Mouse (Mus musculus): ENCODE measurements at regions not wholly inside any gene's neighbourhood (a gene's known extent, or its start where the extent isn't known, plus 50 kb on each side); places are given as distances from the start of the nearest gene placed in this dataset.

DNA sequence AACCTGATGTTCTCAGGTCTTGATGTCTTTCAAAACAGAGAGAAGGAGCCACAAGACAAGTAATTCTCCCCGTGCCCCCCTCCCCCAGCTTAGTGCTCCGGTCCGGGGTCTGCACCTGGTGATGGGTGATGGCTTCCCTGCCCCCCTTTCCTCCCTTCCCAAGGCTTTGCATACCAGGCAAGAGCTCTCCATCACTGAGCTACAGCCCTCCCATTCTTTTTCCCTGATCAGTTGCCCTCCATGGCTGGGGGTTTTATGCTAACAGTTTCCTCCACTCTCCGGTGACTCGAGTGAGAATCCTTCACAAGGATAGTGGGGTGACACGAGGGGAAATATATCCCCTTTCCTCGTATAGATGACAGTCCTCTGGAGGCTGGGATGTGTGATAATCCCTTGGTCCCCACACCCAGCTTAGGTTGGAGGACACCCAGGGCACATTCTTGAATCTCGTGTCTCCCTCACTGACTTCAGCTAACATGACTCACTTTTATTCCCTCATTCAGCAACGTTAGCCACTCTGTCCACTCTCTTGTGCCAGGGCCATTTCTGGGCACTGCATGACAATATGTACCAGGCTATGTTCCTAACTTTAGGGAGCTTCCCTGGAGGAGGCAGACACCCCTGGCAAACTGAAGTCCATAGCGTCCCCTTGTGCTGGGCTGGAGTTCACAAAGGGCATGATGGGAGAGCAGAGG is 61.9 kb upstream of the Ampd3 start:
- Histone ChIP-seq H3K4me1 (no peaks in the 10 kb centered on the region), H3K36me3 (no peaks in the 10 kb centered on the region), H3K9me3 (no peaks in the 10 kb centered on the region), H3K27me3 (ENCODE audit: insufficient read depth, poor library complexity, severe bottlenecking) (peaks cover 3% of the 10 kb centered on the region; the same call in 1 of the 2 replicates), H3K27ac (no peak overlapping the region), H3K4me3 (no peak overlapping the region)
- DNase-seq (ENCODE audit: low spot score): no peak
- 79% methylated on average over 10 of the region's 10 CpGs for WGBS

DNA sequence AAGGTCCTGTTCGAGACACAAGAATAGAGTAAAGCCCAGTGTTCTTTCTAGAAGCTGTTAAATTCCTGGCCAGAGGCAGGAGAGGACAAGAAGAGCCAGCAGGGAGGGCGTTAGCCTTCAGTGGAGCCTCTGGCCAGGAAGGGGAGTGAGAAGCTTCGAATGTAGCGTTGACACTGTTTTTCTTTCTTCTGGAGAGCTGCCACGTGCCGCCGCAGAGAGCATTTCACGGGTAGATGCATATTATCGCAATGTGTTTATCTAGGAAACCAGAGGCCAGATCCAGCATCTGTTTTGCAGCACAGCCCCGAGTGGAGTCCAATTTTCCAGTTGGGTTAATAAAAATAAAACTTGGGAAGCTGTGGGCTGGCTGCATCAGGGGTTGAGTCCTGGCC is 61.3 kb upstream of the Ampd3 start:
- Histone ChIP-seq H3K9me3 (no peaks in the 10 kb centered on the region), H3K4me3 (no peak overlapping the region), H3K27me3 (ENCODE audit: insufficient read depth, poor library complexity, severe bottlenecking) (peaks cover 3% of the 10 kb centered on the region; the same call in 1 of the 2 replicates), H3K36me3 (no peaks in the 10 kb centered on the region), H3K4me1 (no peaks in the 10 kb centered on the region), H3K27ac (no peak overlapping the region)
- 68% methylated on average over 10 of the region's 10 CpGs for WGBS
- no peak for DNase-seq (ENCODE audit: low spot score)

DNA sequence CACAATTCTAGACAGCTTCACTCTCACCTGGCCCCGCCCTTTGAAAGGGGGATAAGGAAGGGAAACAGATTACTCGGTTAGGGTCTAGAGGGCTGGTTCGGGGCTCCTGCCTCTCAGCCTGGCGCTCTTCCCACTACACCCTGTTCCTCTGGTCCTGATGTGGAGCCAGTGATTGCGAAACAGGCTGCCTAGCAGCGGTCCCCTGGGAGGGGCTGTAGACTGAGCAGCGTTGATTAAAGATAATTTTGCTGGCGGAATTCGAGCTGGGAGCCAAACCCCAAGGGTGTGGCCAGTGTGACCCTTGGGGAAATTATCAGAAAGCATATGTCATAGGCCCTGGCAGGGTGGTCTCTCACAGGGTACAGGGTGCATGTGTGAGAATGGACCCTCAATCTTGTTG is 59.9 kb upstream of the Ampd3 start:
- H3K36me3 ChIP-seq: no peaks in the 10 kb centered on the region
- H3K27ac ChIP-seq: no peak overlapping the region
- no peaks in the 10 kb centered on the region for H3K4me1 ChIP-seq
- no peaks in the 10 kb centered on the region for H3K9me3 ChIP-seq
- H3K27me3 ChIP-seq (ENCODE audit: insufficient read depth, poor library complexity, severe bottlenecking): peaks cover 3% of the 10 kb centered on the region; the same call in 1 of the 2 replicates
- WGBS: 73% methylated on average over 9 of the region's 9 CpGs
- H3K4me3 ChIP-seq: no peak overlapping the region
- no peak for DNase-seq (ENCODE audit: low spot score)

- Histone ChIP-seq H3K36me3 (no peaks in the 10 kb centered on the region), H3K4me3 (no peak overlapping the region), H3K9me3 (no peaks in the 10 kb centered on the region), H3K27me3 (ENCODE audit: insufficient read depth, poor library complexity, severe bottlenecking) (peaks cover 3% of the 10 kb centered on the region; the same call in 1 of the 2 replicates), H3K4me1 (no peaks in the 10 kb centered on the region), H3K27ac (no peak overlapping the region)
- no peak for DNase-seq (ENCODE audit: low spot score)
- WGBS: 87% methylated on average over 3 of the region's 3 CpGs
These were observed 59.2 kb upstream of the Ampd3 start for GRCm38 (mm10) chr7:110708781-110709180.

DNA sequence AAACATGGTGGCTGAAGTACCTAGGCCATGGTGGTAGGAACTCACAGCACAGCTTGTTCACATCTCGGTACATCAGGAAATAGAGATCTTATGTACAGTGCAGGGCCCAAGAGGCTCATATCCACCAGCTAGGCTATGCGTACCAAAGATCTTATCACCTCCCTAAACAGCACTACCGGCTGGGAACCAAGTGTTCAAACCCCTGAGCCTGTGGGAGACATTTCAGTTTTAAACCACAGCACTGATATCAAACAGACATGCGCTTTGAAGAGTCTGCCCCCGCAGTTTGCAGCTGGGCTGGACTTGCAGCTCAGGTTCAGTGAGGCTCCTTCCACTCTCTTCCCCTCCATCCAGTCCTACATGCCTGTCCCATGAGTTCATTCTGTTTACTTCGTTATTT is 58.4 kb upstream of the Ampd3 start:
- 75% methylated on average over 6 of the region's 6 CpGs for WGBS
- DNase-seq (ENCODE audit: low spot score): no peak
- no peak overlapping the region for H3K4me3 ChIP-seq
- peaks cover 3% of the 10 kb centered on the region; the same call in 1 of the 2 replicates for H3K27me3 ChIP-seq (ENCODE audit: insufficient read depth, poor library complexity, severe bottlenecking)
- H3K9me3 ChIP-seq: no peaks in the 10 kb centered on the region
- no peaks in the 10 kb centered on the region for H3K36me3 ChIP-seq
- no peak overlapping the region for H3K27ac ChIP-seq
- no peaks in the 10 kb centered on the region for H3K4me1 ChIP-seq

GRCm38 (mm10) chr7:110710256-110710962 is 57.6 kb upstream of the Ampd3 start:
- no peak for DNase-seq (ENCODE audit: low spot score)
- H3K4me1 ChIP-seq: no peaks in the 10 kb centered on the region
- H3K36me3 ChIP-seq: no peaks in the 10 kb centered on the region
- peaks cover 3% of the 10 kb centered on the region; the same call in 1 of the 2 replicates for H3K27me3 ChIP-seq (ENCODE audit: insufficient read depth, poor library complexity, severe bottlenecking)
- H3K9me3 ChIP-seq: no peaks in the 10 kb centered on the region
- no peak overlapping the region for H3K4me3 ChIP-seq
- WGBS: 81% methylated on average over 9 of the region's 9 CpGs
- no peak overlapping the region for H3K27ac ChIP-seq

DNA sequence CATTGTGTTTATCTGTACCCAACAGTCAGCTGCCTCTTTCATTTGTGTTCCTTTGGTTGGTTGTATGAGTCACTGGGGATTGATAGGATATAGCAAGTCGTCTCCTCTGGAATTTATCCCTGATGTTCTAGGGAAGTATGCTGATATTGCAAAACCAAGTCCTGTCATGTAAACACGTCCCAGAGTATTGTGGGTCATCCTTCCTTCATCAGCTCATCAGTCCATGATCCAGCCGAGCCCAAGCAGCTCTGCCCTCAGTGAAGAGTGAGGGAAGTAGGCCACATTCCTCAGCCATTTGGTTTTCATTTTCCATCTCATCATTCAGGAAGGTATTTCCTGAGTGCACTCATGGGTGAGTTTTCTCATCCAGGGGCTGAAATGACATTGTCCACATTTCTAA is 54.3 kb upstream of the Ampd3 start:
- no peak overlapping the region for H3K4me3 ChIP-seq
- H3K27me3 ChIP-seq (ENCODE audit: insufficient read depth, poor library complexity, severe bottlenecking): no peaks in the 10 kb centered on the region
- 59% methylated on average over 3 of the region's 3 CpGs for WGBS
- H3K27ac ChIP-seq: no peak overlapping the region
- no peaks in the 10 kb centered on the region for H3K9me3 ChIP-seq
- H3K4me1 ChIP-seq: peaks cover 5% of the 10 kb centered on the region; the same call in 1 of the 2 replicates
- no peaks in the 10 kb centered on the region for H3K36me3 ChIP-seq
- DNase-seq (ENCODE audit: low spot score): no peak

DNA sequence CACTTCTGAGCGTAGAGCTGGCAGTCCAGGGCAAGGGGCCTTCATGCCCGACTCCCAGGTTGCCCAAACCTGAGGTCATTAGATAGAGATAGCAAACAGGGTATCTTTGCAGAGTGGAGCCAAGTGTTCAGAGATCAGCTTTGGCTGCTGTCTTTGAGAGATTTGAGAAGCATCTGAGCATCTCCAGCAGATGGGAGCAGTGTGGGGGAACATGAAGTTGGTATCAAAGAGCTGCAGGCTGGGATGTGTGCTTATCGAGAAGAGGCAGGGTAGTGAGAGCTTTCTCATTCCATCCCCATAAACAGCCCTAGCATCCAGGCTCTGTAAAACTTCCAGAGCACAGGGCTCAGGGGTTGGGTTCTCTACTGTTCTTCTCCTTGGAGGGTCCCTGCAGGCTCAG is 52.9 kb upstream of the Ampd3 start:
- Histone ChIP-seq H3K27me3 (ENCODE audit: insufficient read depth, poor library complexity, severe bottlenecking) (no peaks in the 10 kb centered on the region), H3K27ac (no peak overlapping the region), H3K36me3 (no peaks in the 10 kb centered on the region), H3K9me3 (no peaks in the 10 kb centered on the region), H3K4me3 (no peak overlapping the region), H3K4me1 (peaks cover 6% of the 10 kb centered on the region; the same call in 1 of the 2 replicates)
- DNase-seq (ENCODE audit: low spot score): no peak
- 82% methylated on average over 3 of the region's 3 CpGs for WGBS

DNA sequence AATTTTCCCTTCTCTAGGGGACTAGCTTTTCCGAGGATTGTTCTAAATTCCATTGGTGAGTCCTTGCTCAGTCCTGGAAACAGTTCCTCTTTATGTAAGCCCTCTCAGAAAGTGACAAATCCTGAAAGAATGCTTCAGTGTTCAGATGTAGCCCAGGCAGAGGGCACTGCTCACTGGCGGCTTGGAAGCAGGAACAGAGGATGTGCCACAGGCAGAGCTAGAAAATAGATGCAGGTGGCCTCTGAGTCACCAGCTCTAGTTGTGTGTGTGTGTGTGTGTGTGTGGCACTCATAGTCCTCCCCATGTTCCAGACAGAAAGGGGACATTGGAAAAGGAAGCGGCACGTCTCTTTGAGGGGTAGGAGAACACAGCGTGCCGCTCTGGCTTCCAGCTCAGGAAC is 52.5 kb upstream of the Ampd3 start:
- Histone ChIP-seq H3K4me1 (peaks cover 6% of the 10 kb centered on the region; the same call in 1 of the 2 replicates), H3K4me3 (no peak overlapping the region), H3K27me3 (ENCODE audit: insufficient read depth, poor library complexity, severe bottlenecking) (no peaks in the 10 kb centered on the region), H3K9me3 (no peaks in the 10 kb centered on the region), H3K36me3 (no peaks in the 10 kb centered on the region), H3K27ac (no peak overlapping the region)
- no peak for DNase-seq (ENCODE audit: low spot score)
- 76% methylated on average over 6 of the region's 6 CpGs for WGBS

- Histone ChIP-seq H3K9me3 (no peaks in the 10 kb centered on the region), H3K27ac (no peak overlapping the region), H3K36me3 (no peaks in the 10 kb centered on the region), H3K4me1 (peaks cover 6% of the 10 kb centered on the region; the same call in 1 of the 2 replicates), H3K27me3 (ENCODE audit: insufficient read depth, poor library complexity, severe bottlenecking) (no peaks in the 10 kb centered on the region), H3K4me3 (no peak overlapping the region)
- DNase-seq (ENCODE audit: low spot score): no peak
- WGBS: 74% methylated on average over 6 of the region's 6 CpGs
These were observed 50.9 kb upstream of the Ampd3 start for GRCm38 (mm10) chr7:110717104-110717503.
